Mouse (Mus musculus) brown adipose tissue, adult 24 weeks (tissue): ENCODE results near the gene Fam124a. TPM values are rescaled to one million over a fixed set of nuclear protein-coding genes. Genes with fewer than 3 reads are reported as not detected.

ENCODE experiments used
- polyA plus RNA-seq: library from polyadenylated mRNA; stranded (reverse); fragments of >200 nt; gene quantifications from 2 replicates; pipeline ENCODE4 v1.2.4, GENCODE M21; 2012; ENCODE audit not compliant: missing spikeins, insufficient read depth, insufficient read length

The Fam124a gene
- polyA plus RNA-seq, 1 experiment: 3.4 TPM

Other genes starting within 250 kb of the Fam124a start
- gene Gucy1b2, start 99.4 kb upstream of the Fam124a start, polyA plus RNA-seq: not detected in 2 replicates
- not detected in 2 replicates for gene Gm4131, start 11.2 kb downstream of the Fam124a start, polyA plus RNA-seq
- not detected in 2 replicates for gene Serpine3, start 107.9 kb downstream of the Fam124a start, polyA plus RNA-seq
- gene Ints6, start 205.4 kb downstream of the Fam124a start, polyA plus RNA-seq: 7.1 and 9.3 TPM in 2 replicates